ENCODE assay signal across 25 mouse cellular contexts in the genomic region with DNA sequence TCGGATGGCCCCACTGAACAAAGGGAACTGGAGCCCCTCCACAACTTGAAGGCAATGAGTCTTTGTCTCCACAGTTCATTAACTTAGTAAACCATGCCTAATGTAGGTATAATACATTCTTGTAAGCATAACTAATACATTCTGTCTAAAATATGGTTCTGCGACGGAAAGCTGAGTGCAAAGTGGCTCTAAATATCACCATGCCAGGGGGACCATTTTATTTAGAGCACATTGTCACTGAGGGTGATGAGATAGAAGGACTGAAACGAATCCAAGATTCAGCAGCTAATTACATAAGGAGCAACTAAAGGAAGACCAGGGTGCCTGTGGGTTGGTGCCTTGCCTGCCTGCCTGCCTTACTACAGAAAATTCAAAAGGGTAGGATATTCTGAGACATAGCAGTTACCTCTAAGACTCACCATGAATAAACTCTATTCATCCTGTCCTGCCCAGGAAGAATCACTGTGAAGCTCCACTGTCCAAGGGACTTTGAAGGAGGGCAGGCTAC.
A peak's percentile ranks its signal among the peaks of the same experiment; 100 is the strongest.
DNase-seq lines count a peak whose midpoint lies in the region; ATAC-seq and TF ChIP-seq lines count a peak whose summit lies in the region.
"Had no signal": no experiment of that assay in that cellular context is flagged by ENCODE, and none has a peak within 500 bp of the region (broad histone marks: within the 10 kb centered on the region; RNA-seq: fewer than 3 reads in every experiment).

No protein-coding gene starts in this region.

- H3K4me3 ChIP-seq in embryonic facial prominence, embryonic 14.5 days (ENCODE audit: low read depth, low read length): no peak overlapping the region
- H3K4me3 ChIP-seq in embryonic facial prominence, embryonic 10.5 days: no peak overlapping the region
- H3K4me3 ChIP-seq in heart, postnatal 0 days (ENCODE audit: low read depth, low read length): no peak overlapping the region
- H3K4me3 ChIP-seq in heart, embryonic 10.5 days: no peak overlapping the region
- no peak overlapping the region for H3K4me3 ChIP-seq in midbrain, embryonic 11.5 days (ENCODE audit: low read depth, low read length)
- H3K4me3 ChIP-seq in midbrain, embryonic 16.5 days (ENCODE audit: low read depth, low read length): no peak overlapping the region
- H3K4me3 ChIP-seq: embryonic facial prominence, embryonic 15.5 days; gastrocnemius, adult 2 months; hindbrain, embryonic 15.5 days; intestine, embryonic 15.5 days had no signal

- intact Hi-C loops in heart, postnatal 14 days (cut with DNase I): no loop called here

- DNase-seq in embryonic facial prominence, embryonic 14.5 days (ENCODE audit: low spot score): peak; percentile 8
- DNase-seq in embryonic facial prominence, embryonic 10.5 days (ENCODE audit: low spot score): no peak
- peak; percentile 11 for DNase-seq in heart, adult 8-10 months (ENCODE audit: low spot score)
- DNase-seq in heart, postnatal 14 days: no peak
- no peak for DNase-seq in heart, postnatal 0 days (ENCODE audit: low spot score)
- no peak for DNase-seq in heart, embryonic 10.5 days (ENCODE audit: low spot score)
- peak; percentile 65 for DNase-seq in midbrain, embryonic 11.5 days (ENCODE audit: low spot score, missing footprints)
- DNase-seq: adrenal gland, adult 8-10 months; adrenal gland, postnatal 36 days; cerebellum, adult 11-12 months; cerebellum, adult 8-10 months; cerebellum, postnatal 10 days; cerebellum, postnatal 36 days; embryo, embryonic 11 days; forebrain, postnatal 0 days; gastrocnemius, adult 2 months; gastrocnemius, postnatal 14 days; kidney, adult 18-20 months; kidney, adult 9 months had no signal

- H3K9ac ChIP-seq in embryonic facial prominence, embryonic 14.5 days (ENCODE audit: low read depth, low read length): no peak overlapping the region
- no peak overlapping the region for H3K9ac ChIP-seq in heart, postnatal 0 days (replicated peaks; ENCODE audit: low read depth, low read length)
- no peak overlapping the region for H3K9ac ChIP-seq in midbrain, embryonic 11.5 days (ENCODE audit: low read length)
- H3K9ac ChIP-seq in midbrain, embryonic 16.5 days (ENCODE audit: low read depth, low read length): no peak overlapping the region
- H3K9ac ChIP-seq: embryonic facial prominence, embryonic 15.5 days; forebrain, postnatal 0 days; hindbrain, embryonic 15.5 days; intestine, embryonic 15.5 days had no signal

- 52% methylated on average over 4 of the region's 4 CpGs for WGBS in embryonic facial prominence, embryonic 14.5 days
- 75% methylated on average over 4 of the region's 4 CpGs for WGBS in embryonic facial prominence, embryonic 10.5 days
- 61% methylated on average over 4 of the region's 4 CpGs for WGBS in heart, postnatal 0 days
- 89% methylated on average over 4 of the region's 4 CpGs for WGBS in heart, embryonic 10.5 days
- 72% methylated on average over 4 of the region's 4 CpGs for WGBS in midbrain, embryonic 11.5 days
- WGBS in midbrain, embryonic 16.5 days: 56% methylated on average over 4 of the region's 4 CpGs

- no peak overlapping the region for H3K27ac ChIP-seq in embryonic facial prominence, embryonic 14.5 days (replicated peaks; ENCODE audit: low read depth, low read length)
- no peak overlapping the region for H3K27ac ChIP-seq in embryonic facial prominence, embryonic 10.5 days (replicated peaks)
- H3K27ac ChIP-seq in heart, postnatal 0 days (ENCODE audit: low read depth): peak overlapping the region; percentile 62
- no peak overlapping the region for H3K27ac ChIP-seq in heart, embryonic 10.5 days
- H3K27ac ChIP-seq in midbrain, embryonic 11.5 days (ENCODE audit: low read depth, low read length): no peak overlapping the region
- no peak overlapping the region for H3K27ac ChIP-seq in midbrain, embryonic 16.5 days (ENCODE audit: low read length)
- H3K27ac ChIP-seq: embryonic facial prominence, embryonic 15.5 days; gastrocnemius, adult 2 months; hindbrain, embryonic 15.5 days; intestine, embryonic 15.5 days had no signal

- H3K4me1 ChIP-seq in embryonic facial prominence, embryonic 14.5 days (ENCODE audit: control insufficient read depth, insufficient read depth, low read length): 0 out of 2 replicates have a peak, but pooled peaks cover 10% of the 10 kb centered on the region
- peaks cover 15% of the 10 kb centered on the region for H3K4me1 ChIP-seq in embryonic facial prominence, embryonic 10.5 days
- peaks cover 23% of the 10 kb centered on the region for H3K4me1 ChIP-seq in heart, postnatal 0 days (ENCODE audit: control insufficient read depth, insufficient read depth)
- peaks cover 18% of the 10 kb centered on the region for H3K4me1 ChIP-seq in heart, embryonic 10.5 days
- H3K4me1 ChIP-seq in midbrain, embryonic 11.5 days (ENCODE audit: control insufficient read depth, insufficient read depth, low read length): no peaks in the 10 kb centered on the region
- no peaks in the 10 kb centered on the region for H3K4me1 ChIP-seq in midbrain, embryonic 16.5 days (ENCODE audit: control insufficient read depth, insufficient read depth, low read length)
- H3K4me1 ChIP-seq: hindbrain, embryonic 15.5 days had no signal

- no peaks in the 10 kb centered on the region for H3K27me3 ChIP-seq in embryonic facial prominence, embryonic 14.5 days (replicated peaks; ENCODE audit: control insufficient read depth, insufficient read depth, low read length)
- no peaks in the 10 kb centered on the region for H3K27me3 ChIP-seq in embryonic facial prominence, embryonic 10.5 days (replicated peaks; ENCODE audit: low read depth, poor library complexity, severe bottlenecking)
- H3K27me3 ChIP-seq in heart, postnatal 0 days (ENCODE audit: control insufficient read depth, insufficient read depth, low read length): no peaks in the 10 kb centered on the region
- H3K27me3 ChIP-seq in heart, embryonic 10.5 days (ENCODE audit: insufficient read depth, poor library complexity, severe bottlenecking): no peaks in the 10 kb centered on the region
- H3K27me3 ChIP-seq in midbrain, embryonic 11.5 days (ENCODE audit: control insufficient read depth, insufficient read depth, low read length): no peaks in the 10 kb centered on the region
- H3K27me3 ChIP-seq in midbrain, embryonic 16.5 days (ENCODE audit: control insufficient read depth, insufficient read depth, low read depth, low read length): no peaks in the 10 kb centered on the region
- H3K27me3 ChIP-seq: embryonic facial prominence, embryonic 15.5 days; hindbrain, embryonic 15.5 days; intestine, embryonic 15.5 days had no signal

- no peak for TF ChIP-seq CTCF in heart, postnatal 0 days (IDR thresholded peaks at IDR 0.05; ENCODE audit: low read depth)

- H3K9me3 ChIP-seq in embryonic facial prominence, embryonic 14.5 days (ENCODE audit: control insufficient read depth, low read length): no peaks in the 10 kb centered on the region; the same call in 1 of the 2 replicates
- no peaks in the 10 kb centered on the region; the same call in 1 of the 2 replicates for H3K9me3 ChIP-seq in embryonic facial prominence, embryonic 10.5 days
- no peaks in the 10 kb centered on the region for H3K9me3 ChIP-seq in heart, postnatal 0 days (replicated peaks; ENCODE audit: control insufficient read depth, low read length)
- H3K9me3 ChIP-seq in heart, embryonic 10.5 days: no peaks in the 10 kb centered on the region
- H3K9me3 ChIP-seq in midbrain, embryonic 11.5 days (ENCODE audit: control insufficient read depth, low read length): no peaks in the 10 kb centered on the region
- peaks cover 6% of the 10 kb centered on the region; the same call in 1 of the 2 replicates for H3K9me3 ChIP-seq in midbrain, embryonic 16.5 days (replicated peaks; ENCODE audit: control insufficient read depth, low read length, poor library complexity, severe bottlenecking)
- H3K9me3 ChIP-seq: embryonic facial prominence, embryonic 15.5 days; hindbrain, embryonic 15.5 days; intestine, embryonic 15.5 days had no signal

- H3K4me2 ChIP-seq in embryonic facial prominence, embryonic 14.5 days (ENCODE audit: low read depth, low read length): no peak overlapping the region
- no peak overlapping the region for H3K4me2 ChIP-seq in heart, postnatal 0 days (ENCODE audit: low read depth, low read length)
- H3K4me2 ChIP-seq in midbrain, embryonic 11.5 days: no peak overlapping the region
- H3K4me2 ChIP-seq in midbrain, embryonic 16.5 days (ENCODE audit: low read length): no peak overlapping the region
- H3K4me2 ChIP-seq: embryonic facial prominence, embryonic 15.5 days; hindbrain, embryonic 15.5 days; intestine, embryonic 15.5 days had no signal

- no peak for TF ChIP-seq EP300 in heart, postnatal 0 days (IDR thresholded peaks at IDR 0.05; ENCODE audit: low read depth)

- ATAC-seq in embryonic facial prominence, embryonic 14.5 days (ENCODE audit: low read depth): no peak
- no peak for ATAC-seq in heart, postnatal 0 days (ENCODE audit: insufficient read depth, low read depth)
- ATAC-seq in midbrain, embryonic 11.5 days (ENCODE audit: low FRiP score): no peak
- no peak for ATAC-seq in midbrain, embryonic 16.5 days
- ATAC-seq: activated CD4-positive, CD25-positive, alpha-beta regulatory T cell, adult 4 months; forebrain, embryonic 14.5 days; forebrain, postnatal 0 days; intestine, embryonic 15.5 days had no signal

- 0 out of 2 replicates have a peak, but pooled peaks cover 6% of the 10 kb centered on the region for H3K36me3 ChIP-seq in embryonic facial prominence, embryonic 14.5 days (ENCODE audit: control insufficient read depth, insufficient read depth, low read length)
- no peaks in the 10 kb centered on the region for H3K36me3 ChIP-seq in embryonic facial prominence, embryonic 10.5 days (replicated peaks)
- H3K36me3 ChIP-seq in heart, postnatal 0 days (replicated peaks; ENCODE audit: control insufficient read depth, insufficient read depth, low read length): peaks cover 20% of the 10 kb centered on the region
- peaks cover 28% of the 10 kb centered on the region for H3K36me3 ChIP-seq in heart, embryonic 10.5 days
- H3K36me3 ChIP-seq in midbrain, embryonic 11.5 days (ENCODE audit: control insufficient read depth, insufficient read depth, low read length): no peaks in the 10 kb centered on the region
- peaks cover 11% of the 10 kb centered on the region for H3K36me3 ChIP-seq in midbrain, embryonic 16.5 days (ENCODE audit: control insufficient read depth, insufficient read depth, low read length)
- H3K36me3 ChIP-seq: intestine, embryonic 15.5 days had no signal

Comparison
In these comparisons a context has a peak if more than half of its experiments do, and no peak if none do; other contexts are left out.
1. DNase-seq: peak in embryonic facial prominence, embryonic 14.5 days (single experiment), heart, adult 8-10 months (single experiment) and midbrain, embryonic 11.5 days (single experiment); none in embryonic facial prominence, embryonic 10.5 days (single experiment), heart, postnatal 14 days (0 of 2), heart, postnatal 0 days (single experiment) and heart, embryonic 10.5 days (single experiment).